Mouse (Mus musculus) liver, embryonic 15.5 days (tissue): Measurements from ENCODE around the gene Hdac9. TPM values are rescaled to one million over a fixed set of nuclear protein-coding genes. Genes with fewer than 3 reads are reported as not detected.

ENCODE experiments used
- ATAC-seq: fragments of 200-750 bp; cut with Nextera tagmentation; 2 replicates; pipeline ENCODE4 v1.8.0; 2017; ENCODE audit warnings: moderate number of reproducible peaks, mild to moderate bottlenecking, moderate library complexity; ENCODE audit not compliant: insufficient read depth
- H3K27ac ChIP-seq: fragments of 300-500 bp; sonication (generic); replicated peaks from 2 replicates; pipeline ENCODE4 v1.5.1; 2015; ENCODE audit warnings: mild to moderate bottlenecking, inconsistent platforms
- H3K27me3 ChIP-seq: fragments of 300-500 bp; sonication (generic); 2 replicates; pipeline ENCODE4 v1.6.1; 2015; ENCODE audit warnings: mild to moderate bottlenecking, inconsistent platforms
- H3K36me3 ChIP-seq: fragments of 300-500 bp; sonication (generic); replicated peaks from 2 replicates; pipeline ENCODE4 v1.6.1; 2015; ENCODE audit warnings: moderate library complexity, mild to moderate bottlenecking, inconsistent platforms
- H3K4me1 ChIP-seq: fragments of 300-500 bp; sonication (generic); replicated peaks from 2 replicates; pipeline ENCODE4 v1.6.1; 2015; ENCODE audit warnings: inconsistent platforms
- H3K4me2 ChIP-seq: fragments of 300-500 bp; sonication (generic); 2 replicates; pipeline ENCODE4 v1.6.1; 2015; ENCODE audit warnings: moderate library complexity, mild to moderate bottlenecking, inconsistent platforms
- H3K4me3 ChIP-seq: fragments of 300-500 bp; sonication (generic); replicated peaks from 2 replicates; pipeline ENCODE4 v1.5.1; 2015; ENCODE audit warnings: mild to moderate bottlenecking, inconsistent platforms
- H3K9ac ChIP-seq: fragments of 300-500 bp; sonication (generic); 2 replicates; pipeline ENCODE4 v1.6.1; 2015; ENCODE audit warnings: moderate library complexity, mild to moderate bottlenecking, inconsistent platforms
- H3K9me3 ChIP-seq: fragments of 300-500 bp; sonication (generic); replicated peaks from 2 replicates; pipeline ENCODE4 v1.6.1; 2016; ENCODE audit warnings: inconsistent platforms
- WGBS: fragments of 180-500 bp; shearing (Covaris S2); methylation state at CpG from one replicate; pipeline ENCODE4 v1.1.7; 2015; ENCODE audit warnings: mixed read lengths; ENCODE audit not compliant: insufficient replicate concordance; 5-methylcytosine and 5-hydroxymethylcytosine counted together
- polyA plus RNA-seq: library from polyadenylated mRNA; unstranded; fragments of >200 nt; fragmentation: Nextera tagmentation; extraction: Ambion mirVana; gene quantifications from 2 replicates; pipeline ENCODE4 v1.2.1, GENCODE M21; 2015

The Hdac9 gene
- polyA plus RNA-seq, 1 experiment from 2014 or later: 1.5 TPM

DNA sequence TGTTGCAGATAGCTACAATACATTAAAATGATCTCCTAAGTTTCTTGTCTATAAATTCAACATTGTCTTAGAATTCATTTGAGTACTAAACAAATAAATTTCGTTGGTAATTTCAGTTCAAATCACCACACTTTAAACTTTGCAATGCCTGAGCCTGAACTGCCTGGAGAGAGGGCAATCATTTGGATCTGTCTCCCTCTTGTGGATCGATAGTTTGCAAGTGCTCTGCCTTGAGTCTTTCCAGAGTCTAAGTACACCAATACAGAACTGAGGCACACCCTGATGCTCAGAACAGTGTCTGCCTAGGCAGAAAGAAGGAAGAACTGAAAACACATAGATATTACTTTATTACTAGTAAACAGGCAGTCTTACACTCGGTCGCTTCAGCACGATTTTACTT lies 484.4 kb downstream of the Hdac9 start:
- no peak overlapping the region for H3K4me3 ChIP-seq
- no peak overlapping the region for H3K27ac ChIP-seq
- H3K36me3 ChIP-seq: no peaks in the 10 kb centered on the region
- H3K4me2 ChIP-seq: no peak overlapping the region
- no peaks in the 10 kb centered on the region for H3K9me3 ChIP-seq
- H3K27me3 ChIP-seq: no peaks in the 10 kb centered on the region
- ATAC-seq: no peak
- no peaks in the 10 kb centered on the region for H3K4me1 ChIP-seq
- no peak overlapping the region for H3K9ac ChIP-seq
- WGBS: 22% methylated on average over 5 of the region's 5 CpGs

DNA sequence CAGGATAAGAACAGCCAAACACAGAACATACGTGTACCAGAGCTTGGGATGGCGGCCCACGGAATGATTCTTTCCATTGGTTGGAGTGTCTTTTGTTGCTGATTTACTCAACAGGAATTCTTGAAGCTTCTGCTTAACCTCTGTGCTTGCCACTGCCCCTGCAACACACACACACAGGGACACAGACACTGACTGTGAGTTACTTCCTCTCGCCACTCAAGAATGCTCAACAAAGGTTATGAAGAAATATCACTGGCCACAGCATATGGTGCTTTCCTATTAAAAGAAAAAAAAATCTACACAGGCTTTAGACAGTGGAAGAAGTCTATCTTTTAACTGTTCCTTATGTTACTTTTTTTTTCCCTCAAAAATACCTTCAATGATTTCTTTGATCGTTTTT lies 485.1 kb downstream of the Hdac9 start:
- Histone ChIP-seq H3K27ac (no peak overlapping the region), H3K4me1 (no peaks in the 10 kb centered on the region), H3K4me3 (no peak overlapping the region), H3K9ac (no peak overlapping the region), H3K4me2 (no peak overlapping the region), H3K9me3 (no peaks in the 10 kb centered on the region), H3K36me3 (no peaks in the 10 kb centered on the region), H3K27me3 (no peaks in the 10 kb centered on the region)
- 59% methylated on average over 5 of the region's 5 CpGs for WGBS
- ATAC-seq: no peak

DNA sequence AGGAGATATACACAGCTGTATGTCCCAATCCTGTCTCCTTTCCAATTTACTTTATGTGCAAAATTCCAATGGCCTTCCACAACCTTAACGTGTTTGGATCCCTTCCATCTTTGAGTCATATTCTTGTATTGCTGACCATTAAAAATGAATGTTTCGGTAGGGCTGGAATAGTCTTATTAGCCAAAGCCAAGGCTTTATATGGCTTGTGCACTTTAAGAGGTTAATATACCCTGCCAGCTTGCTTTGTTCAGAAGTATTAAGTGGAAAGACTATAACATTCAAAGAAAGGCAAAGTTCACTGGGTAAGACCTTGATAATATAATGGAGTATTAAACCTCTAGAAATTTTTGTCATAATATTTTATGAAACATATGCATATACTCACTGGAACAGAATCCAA lies 491.4 kb downstream of the Hdac9 start:
- 64% methylated on average over 2 of the region's 2 CpGs for WGBS
- H3K9me3 ChIP-seq: no peaks in the 10 kb centered on the region

DNA sequence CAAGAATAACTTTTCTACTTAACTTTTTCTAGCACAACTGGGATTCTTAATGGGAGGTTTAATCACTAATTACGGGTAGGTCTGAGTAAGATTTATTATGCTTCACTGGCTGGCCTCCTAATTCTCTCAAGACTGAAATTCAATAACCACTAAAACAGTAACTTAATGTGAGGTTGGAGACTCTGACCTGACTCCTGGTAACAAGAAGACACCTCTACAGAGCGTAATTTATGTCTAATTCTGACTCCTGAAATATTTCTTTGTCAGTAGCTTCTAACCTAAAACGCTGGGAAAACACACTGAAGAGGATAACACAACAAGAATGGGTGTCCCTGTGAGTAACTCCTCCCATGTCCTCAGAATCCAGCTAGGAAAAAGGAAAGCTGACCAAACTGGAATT lies 508.8 kb downstream of the Hdac9 start:
- Histone ChIP-seq H3K4me3 (no peak overlapping the region), H3K36me3 (no peaks in the 10 kb centered on the region), H3K9ac (no peak overlapping the region), H3K9me3 (no peaks in the 10 kb centered on the region), H3K27ac (no peak overlapping the region), H3K4me1 (no peaks in the 10 kb centered on the region), H3K27me3 (no peaks in the 10 kb centered on the region), H3K4me2 (no peak overlapping the region)
- WGBS: 50% methylated on average over 3 of the region's 3 CpGs
- ATAC-seq: no peak

More for the DNA sequence above, 491.4 kb downstream of the Hdac9 start:
- Histone ChIP-seq H3K27me3 (no peaks in the 10 kb centered on the region), H3K4me2 (no peak overlapping the region), H3K9ac (no peak overlapping the region), H3K27ac (no peak overlapping the region), H3K36me3 (no peaks in the 10 kb centered on the region), H3K4me1 (no peaks in the 10 kb centered on the region), H3K4me3 (no peak overlapping the region)
- no peak for ATAC-seq

DNA sequence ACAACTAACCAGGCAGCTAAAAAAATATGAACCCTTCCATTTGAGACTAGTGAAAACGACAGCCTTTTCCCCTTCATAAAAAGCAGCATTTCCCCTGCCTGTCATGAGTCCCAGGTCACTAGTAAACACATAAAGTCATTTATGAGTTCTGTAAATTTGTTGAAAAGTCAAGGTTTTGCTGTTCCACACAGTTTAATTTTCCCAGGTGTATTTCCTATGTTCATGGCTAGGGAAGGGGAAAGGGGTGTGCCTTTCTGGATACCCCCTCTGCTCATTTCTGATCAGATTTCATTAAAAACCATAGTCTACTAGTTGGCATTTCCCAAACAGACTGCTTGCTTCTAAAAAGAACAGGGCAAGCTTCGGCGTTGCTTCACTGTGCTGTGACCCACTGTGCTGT lies 509.8 kb downstream of the Hdac9 start:
- Histone ChIP-seq H3K9ac (no peak overlapping the region), H3K36me3 (no peaks in the 10 kb centered on the region), H3K27ac (no peak overlapping the region), H3K9me3 (no peaks in the 10 kb centered on the region), H3K4me1 (no peaks in the 10 kb centered on the region), H3K4me3 (no peak overlapping the region), H3K27me3 (no peaks in the 10 kb centered on the region), H3K4me2 (no peak overlapping the region)
- 60% methylated on average over 3 of the region's 3 CpGs for WGBS
- ATAC-seq: no peak

DNA sequence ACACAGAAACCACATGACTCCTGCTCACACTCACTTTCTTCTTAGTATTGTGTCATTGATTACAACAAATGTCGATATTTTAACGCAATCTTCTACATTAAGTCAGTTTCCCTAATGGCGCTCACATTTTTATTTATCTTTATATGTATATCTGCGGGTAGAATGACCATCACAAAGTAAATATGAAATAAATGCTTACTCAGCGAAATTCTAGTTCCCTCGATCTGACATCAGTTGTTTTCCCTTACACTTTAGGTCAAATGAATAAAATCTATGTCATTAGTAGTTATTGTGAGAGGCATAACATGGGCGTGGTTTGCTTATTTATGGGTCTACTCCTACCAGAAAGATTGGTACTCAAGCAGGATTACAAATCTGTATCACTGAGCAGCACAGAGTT lies 514.8 kb downstream of the Hdac9 start:
- H3K4me1 ChIP-seq: no peaks in the 10 kb centered on the region
- no peaks in the 10 kb centered on the region for H3K36me3 ChIP-seq
- H3K9me3 ChIP-seq: no peaks in the 10 kb centered on the region
- H3K9ac ChIP-seq: no peak overlapping the region
- no peak for ATAC-seq
- WGBS: 59% methylated on average over 7 of the region's 7 CpGs
- no peak overlapping the region for H3K4me3 ChIP-seq
- no peaks in the 10 kb centered on the region for H3K27me3 ChIP-seq
- H3K4me2 ChIP-seq: no peak overlapping the region
- H3K27ac ChIP-seq: no peak overlapping the region

DNA sequence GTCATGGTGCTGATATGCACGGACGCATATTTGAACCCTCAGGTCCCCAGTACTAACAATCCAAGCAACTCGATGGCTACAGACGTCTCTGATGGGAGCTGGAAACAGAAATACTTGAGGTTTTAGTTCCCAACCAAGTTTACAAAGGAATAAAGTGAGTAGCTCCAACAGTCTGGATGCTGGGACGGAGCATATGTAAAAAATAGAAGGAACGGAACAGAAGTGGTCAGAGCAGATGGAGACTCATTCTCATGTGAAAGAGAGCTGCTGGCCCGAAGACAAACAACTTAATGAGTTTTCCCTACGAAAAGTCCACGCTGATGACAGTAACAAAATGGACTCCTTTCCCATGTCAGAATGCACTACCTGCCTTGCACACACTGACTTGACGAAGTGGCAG lies 518.3 kb downstream of the Hdac9 start:
- H3K27me3 ChIP-seq: no peaks in the 10 kb centered on the region
- H3K36me3 ChIP-seq: no peaks in the 10 kb centered on the region
- WGBS: 73% methylated on average over 10 of the region's 10 CpGs

DNA sequence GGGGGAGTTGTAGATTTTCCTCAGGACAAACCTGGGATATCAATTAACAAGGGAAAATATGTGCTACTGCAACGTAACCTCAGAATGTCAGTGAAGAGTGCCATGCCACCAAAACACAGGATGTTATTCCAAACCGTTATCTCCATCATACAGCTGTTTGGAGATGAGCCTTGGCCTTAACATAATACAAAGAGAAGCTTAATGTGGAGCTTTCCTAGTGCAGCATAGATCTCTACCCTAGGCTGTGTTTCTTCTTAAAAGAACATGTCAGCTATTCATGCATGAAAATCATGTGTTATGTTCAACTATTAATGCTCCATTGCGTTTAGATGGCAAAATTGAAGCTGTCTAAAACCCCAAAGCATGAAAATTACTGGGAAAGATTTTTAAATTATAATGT lies 522.6 kb downstream of the Hdac9 start:
- Histone ChIP-seq H3K36me3 (no peaks in the 10 kb centered on the region), H3K4me3 (no peak overlapping the region), H3K4me1 (no peaks in the 10 kb centered on the region), H3K9ac (no peak overlapping the region), H3K9me3 (no peaks in the 10 kb centered on the region), H3K27me3 (no peaks in the 10 kb centered on the region), H3K4me2 (no peak overlapping the region), H3K27ac (no peak overlapping the region)
- no peak for ATAC-seq
- 58% methylated on average over 3 of the region's 3 CpGs for WGBS

More for the DNA sequence above, 518.3 kb downstream of the Hdac9 start:
- Histone ChIP-seq H3K4me3 (no peak overlapping the region), H3K27ac (no peak overlapping the region), H3K9ac (no peak overlapping the region), H3K4me2 (no peak overlapping the region), H3K9me3 (no peaks in the 10 kb centered on the region), H3K4me1 (no peaks in the 10 kb centered on the region)
- ATAC-seq: no peak

GRCm38 (mm10) chr12:34379681-34380080 lies 537.2 kb downstream of the Hdac9 start:
- Histone ChIP-seq H3K9ac (no peak overlapping the region), H3K9me3 (no peaks in the 10 kb centered on the region), H3K27me3 (no peaks in the 10 kb centered on the region), H3K27ac (no peak overlapping the region), H3K4me1 (no peaks in the 10 kb centered on the region), H3K36me3 (no peaks in the 10 kb centered on the region), H3K4me2 (no peak overlapping the region), H3K4me3 (no peak overlapping the region)
- ATAC-seq: no peak
- 55% methylated on average over 1 of the region's 1 CpGs for WGBS

GRCm38 (mm10) chr12:34378637-34379036 lies 538.3 kb downstream of the Hdac9 start:
- Histone ChIP-seq H3K36me3 (no peaks in the 10 kb centered on the region), H3K4me3 (no peak overlapping the region), H3K9ac (no peak overlapping the region), H3K4me2 (no peak overlapping the region), H3K27me3 (no peaks in the 10 kb centered on the region), H3K4me1 (no peaks in the 10 kb centered on the region), H3K9me3 (no peaks in the 10 kb centered on the region), H3K27ac (no peak overlapping the region)
- 48% methylated on average over 4 of the region's 4 CpGs for WGBS
- ATAC-seq: no peak

DNA sequence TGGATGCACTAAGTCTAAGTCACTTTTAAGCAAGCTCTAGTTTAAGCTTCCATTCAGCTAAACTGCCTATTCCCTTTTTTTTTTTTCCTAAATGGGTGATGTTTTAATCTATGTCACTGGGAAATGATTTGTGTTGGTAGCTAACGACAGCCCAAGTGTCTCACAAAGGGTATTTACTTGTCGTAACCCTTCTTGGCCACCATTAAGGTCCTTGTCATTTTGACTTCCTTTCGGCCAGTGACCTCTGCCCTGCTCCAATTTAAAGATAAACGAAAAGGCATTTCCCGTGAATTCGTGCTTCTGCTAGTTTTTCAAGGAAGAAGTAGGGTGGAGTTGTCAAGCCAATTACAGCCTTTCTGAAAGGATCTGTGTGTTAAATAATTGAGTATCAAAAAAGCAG lies 565.0 kb downstream of the Hdac9 start:
- H3K4me1 ChIP-seq: no peaks in the 10 kb centered on the region
- ATAC-seq: no peak
- WGBS: 32% methylated on average over 6 of the region's 6 CpGs
- H3K36me3 ChIP-seq: no peaks in the 10 kb centered on the region
- H3K27ac ChIP-seq: no peak overlapping the region
- H3K9me3 ChIP-seq: no peaks in the 10 kb centered on the region
- H3K9ac ChIP-seq: no peak overlapping the region
- no peaks in the 10 kb centered on the region for H3K27me3 ChIP-seq
- H3K4me2 ChIP-seq: no peak overlapping the region
- no peak overlapping the region for H3K4me3 ChIP-seq

GRCm38 (mm10) chr12:34347529-34347928 lies 569.4 kb downstream of the Hdac9 start:
- Histone ChIP-seq H3K4me3 (no peak overlapping the region), H3K9me3 (no peaks in the 10 kb centered on the region), H3K4me2 (no peak overlapping the region), H3K4me1 (no peaks in the 10 kb centered on the region), H3K27me3 (no peaks in the 10 kb centered on the region), H3K9ac (no peak overlapping the region), H3K36me3 (no peaks in the 10 kb centered on the region), H3K27ac (no peak overlapping the region)
- ATAC-seq: no peak
- 84% methylated on average over 2 of the region's 2 CpGs for WGBS
